Mouse (Mus musculus): ENCODE measurements around the gene Cbl. TPM values are rescaled to one million over a fixed set of nuclear protein-coding genes. Genes with fewer than 3 reads are reported as not detected.

Gene Cbl
- polyA plus RNA-seq, 1 experiment from 2014 or later: 12.0 TPM

- H3K27me3 ChIP-seq (replicated peaks; ENCODE audit: control insufficient read depth, insufficient read depth, low read length): peaks cover 60% of the 10 kb centered on the region
- DNase-seq (ENCODE audit: low spot score) (no peak), ATAC-seq (replicated peaks; ENCODE audit: low FRiP score) (no peak)
- peak overlapping the region; percentile 40 for H3K9ac ChIP-seq (ENCODE audit: low read depth, low read length)
- WGBS: 3% methylated on average over 9 of the region's 9 CpGs
- H3K4me2 ChIP-seq: peak overlapping the region; percentile 69
- no peaks in the 10 kb centered on the region for H3K9me3 ChIP-seq (ENCODE audit: control insufficient read depth, low read length)
- peaks cover 25% of the 10 kb centered on the region for H3K4me1 ChIP-seq (replicated peaks; ENCODE audit: control insufficient read depth, insufficient read depth, low read length)
- H3K4me3 ChIP-seq (ENCODE audit: low read depth, low read length): peak overlapping the region; percentile 41
- no peaks in the 10 kb centered on the region for H3K36me3 ChIP-seq (ENCODE audit: control insufficient read depth, insufficient read depth, low read length)
- peak overlapping the region; percentile 59 for H3K27ac ChIP-seq (ENCODE audit: low read depth, low read length)
These were observed 104.2 kb downstream of the Cbl start for GRCm38 (mm10) chr9:44129633-44130032.

- peaks cover 19% of the 10 kb centered on the region for H3K4me1 ChIP-seq (replicated peaks; ENCODE audit: control insufficient read depth, insufficient read depth, low read length)
- H3K27me3 ChIP-seq (replicated peaks; ENCODE audit: control insufficient read depth, insufficient read depth, low read length): peaks cover 37% of the 10 kb centered on the region
- no peak overlapping the region for H3K9ac ChIP-seq (ENCODE audit: low read depth, low read length)
- H3K27ac ChIP-seq (ENCODE audit: low read depth, low read length): no peak overlapping the region
- no peak for DNase-seq (ENCODE audit: low spot score)
- WGBS: 80% methylated on average over 3 of the region's 3 CpGs
- H3K36me3 ChIP-seq (ENCODE audit: control insufficient read depth, insufficient read depth, low read length): no peaks in the 10 kb centered on the region
- no peaks in the 10 kb centered on the region for H3K9me3 ChIP-seq (ENCODE audit: control insufficient read depth, low read length)
- no peak for ATAC-seq (replicated peaks; ENCODE audit: low FRiP score)
- H3K4me3 ChIP-seq (ENCODE audit: low read depth, low read length): no peak overlapping the region
- H3K4me2 ChIP-seq: no peak overlapping the region
These were observed 106.5 kb downstream of the Cbl start for GRCm38 (mm10) chr9:44127351-44127801.

- peaks cover 32% of the 10 kb centered on the region for H3K27me3 ChIP-seq (replicated peaks; ENCODE audit: control insufficient read depth, insufficient read depth, low read length)
- H3K4me2 ChIP-seq: peak overlapping the region; percentile 31
- 83% methylated on average over 3 of the region's 3 CpGs for WGBS
- no peak overlapping the region for H3K4me3 ChIP-seq (ENCODE audit: low read depth, low read length)
- H3K9me3 ChIP-seq (ENCODE audit: control insufficient read depth, low read length): no peaks in the 10 kb centered on the region
- no peaks in the 10 kb centered on the region for H3K36me3 ChIP-seq (ENCODE audit: control insufficient read depth, insufficient read depth, low read length)
- no peak overlapping the region for H3K27ac ChIP-seq (ENCODE audit: low read depth, low read length)
- no peak for ATAC-seq (replicated peaks; ENCODE audit: low FRiP score)
- peaks cover 19% of the 10 kb centered on the region for H3K4me1 ChIP-seq (replicated peaks; ENCODE audit: control insufficient read depth, insufficient read depth, low read length)
- no peak for DNase-seq (ENCODE audit: low spot score)
- no peak overlapping the region for H3K9ac ChIP-seq (ENCODE audit: low read depth, low read length)
These were observed 107.1 kb downstream of the Cbl start for GRCm38 (mm10) chr9:44126746-44127145.

- ATAC-seq (replicated peaks; ENCODE audit: low FRiP score) (peak; percentile 42; the same call in 1 of the 2 replicates), DNase-seq (ENCODE audit: low spot score) (peak; percentile 78)
- Histone ChIP-seq H3K27ac (ENCODE audit: low read depth, low read length) (no peak overlapping the region), H3K9ac (ENCODE audit: low read depth, low read length) (no peak overlapping the region), H3K36me3 (ENCODE audit: control insufficient read depth, insufficient read depth, low read length) (no peaks in the 10 kb centered on the region), H3K4me1 (replicated peaks; ENCODE audit: control insufficient read depth, insufficient read depth, low read length) (peaks cover 15% of the 10 kb centered on the region), H3K27me3 (replicated peaks; ENCODE audit: control insufficient read depth, insufficient read depth, low read length) (peaks cover 22% of the 10 kb centered on the region), H3K4me3 (ENCODE audit: low read depth, low read length) (no peak overlapping the region), H3K9me3 (ENCODE audit: control insufficient read depth, low read length) (no peaks in the 10 kb centered on the region), H3K4me2 (peak overlapping the region; percentile 31)
- 35% methylated on average over 18 of the region's 18 CpGs for WGBS
These were observed 108.1 kb downstream of the Cbl start for GRCm38 (mm10) chr9:44125546-44126428.

- Histone ChIP-seq H3K4me1 (replicated peaks; ENCODE audit: control insufficient read depth, insufficient read depth, low read length) (peaks cover 8% of the 10 kb centered on the region), H3K4me2 (no peak overlapping the region), H3K9ac (ENCODE audit: low read depth, low read length) (no peak overlapping the region), H3K36me3 (ENCODE audit: control insufficient read depth, insufficient read depth, low read length) (no peaks in the 10 kb centered on the region), H3K27me3 (replicated peaks; ENCODE audit: control insufficient read depth, insufficient read depth, low read length) (peaks cover 14% of the 10 kb centered on the region), H3K9me3 (ENCODE audit: control insufficient read depth, low read length) (no peaks in the 10 kb centered on the region), H3K27ac (ENCODE audit: low read depth, low read length) (no peak overlapping the region), H3K4me3 (ENCODE audit: low read depth, low read length) (no peak overlapping the region)
- DNase-seq (ENCODE audit: low spot score): no peak
- no peak for ATAC-seq (replicated peaks; ENCODE audit: low FRiP score)
- WGBS: 68% methylated on average over 5 of the region's 5 CpGs
These were observed 108.8 kb downstream of the Cbl start for GRCm38 (mm10) chr9:44125026-44125425.

GRCm38 (mm10) chr9:44124317-44124716 lies 109.5 kb downstream of the Cbl start:
- WGBS: 66% methylated on average over 6 of the region's 6 CpGs
- H3K4me3 ChIP-seq (ENCODE audit: low read depth, low read length): no peak overlapping the region
- no peak overlapping the region for H3K4me2 ChIP-seq
- peaks cover 1% of the 10 kb centered on the region; the same call in 1 of the 2 replicates for H3K4me1 ChIP-seq (replicated peaks; ENCODE audit: control insufficient read depth, insufficient read depth, low read length)
- peaks cover 7% of the 10 kb centered on the region; the same call in 1 of the 2 replicates for H3K27me3 ChIP-seq (replicated peaks; ENCODE audit: control insufficient read depth, insufficient read depth, low read length)
- DNase-seq (ENCODE audit: low spot score) (no peak), ATAC-seq (replicated peaks; ENCODE audit: low FRiP score) (no peak)
- no peaks in the 10 kb centered on the region for H3K36me3 ChIP-seq (ENCODE audit: control insufficient read depth, insufficient read depth, low read length)
- H3K9ac ChIP-seq (ENCODE audit: low read depth, low read length): no peak overlapping the region
- no peaks in the 10 kb centered on the region for H3K9me3 ChIP-seq (ENCODE audit: control insufficient read depth, low read length)
- no peak overlapping the region for H3K27ac ChIP-seq (ENCODE audit: low read depth, low read length)

DNA sequence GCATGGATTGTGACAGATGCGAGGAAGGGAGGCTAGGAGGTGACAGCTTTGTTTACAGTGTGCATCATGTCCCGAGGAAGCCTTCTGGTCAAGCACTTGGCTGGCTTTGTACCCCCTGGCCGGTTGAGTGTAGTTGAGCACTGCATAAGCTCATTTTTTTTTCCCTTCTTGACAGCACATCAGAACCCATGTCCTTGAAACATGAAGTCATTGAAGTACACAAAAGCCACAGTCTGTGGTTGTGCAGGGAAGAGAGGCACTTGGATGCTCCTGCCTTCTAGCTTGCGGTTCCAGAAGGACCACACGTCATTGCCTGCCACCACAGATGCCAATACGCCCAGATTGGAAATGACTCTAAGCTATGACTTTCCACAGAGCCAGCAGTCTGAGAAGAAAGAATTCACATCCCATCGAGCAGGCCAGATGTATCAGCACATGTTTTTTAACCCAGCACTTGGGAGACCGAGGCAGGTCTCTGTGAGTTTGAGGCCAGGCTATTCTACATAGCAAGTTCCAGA lies 113.8 kb downstream of the Cbl start:
- H3K9ac ChIP-seq (ENCODE audit: low read depth, low read length): no peak overlapping the region
- no peaks in the 10 kb centered on the region for H3K36me3 ChIP-seq (ENCODE audit: control insufficient read depth, insufficient read depth, low read length)
- no peak overlapping the region for H3K4me3 ChIP-seq (ENCODE audit: low read depth, low read length)
- H3K27me3 ChIP-seq (replicated peaks; ENCODE audit: control insufficient read depth, insufficient read depth, low read length): no peaks in the 10 kb centered on the region
- H3K9me3 ChIP-seq (ENCODE audit: control insufficient read depth, low read length): no peaks in the 10 kb centered on the region
- WGBS: 77% methylated on average over 8 of the region's 8 CpGs
- H3K4me1 ChIP-seq (replicated peaks; ENCODE audit: control insufficient read depth, insufficient read depth, low read length): no peaks in the 10 kb centered on the region
- no peak overlapping the region for H3K27ac ChIP-seq (ENCODE audit: low read depth, low read length)
- ATAC-seq (replicated peaks; ENCODE audit: low FRiP score) (no peak), DNase-seq (ENCODE audit: low spot score) (no peak)
- no peak overlapping the region for H3K4me2 ChIP-seq

DNA sequence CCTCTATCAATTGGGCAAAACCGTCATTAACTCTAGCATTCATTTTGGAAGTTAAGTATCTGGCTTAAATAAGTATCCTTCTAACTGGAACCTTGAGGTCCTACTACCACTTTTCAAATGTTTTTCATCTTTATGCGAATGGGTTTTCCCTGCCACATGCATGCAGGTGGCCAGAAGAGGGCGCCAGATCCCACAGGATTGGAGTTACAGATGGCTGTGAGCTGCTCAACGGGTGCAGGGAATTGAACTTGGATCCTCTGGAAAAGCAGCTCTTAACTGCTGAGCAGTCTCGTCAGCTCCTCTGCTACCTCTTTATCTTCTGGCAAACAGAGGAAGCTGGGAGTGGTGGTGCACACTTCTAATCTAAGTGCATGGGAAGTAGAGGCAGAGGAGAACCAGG lies 114.8 kb downstream of the Cbl start:
- DNase-seq (ENCODE audit: low spot score): no peak
- WGBS: 44% methylated on average over 5 of the region's 5 CpGs

More for the DNA sequence above, 114.8 kb downstream of the Cbl start:
- Histone ChIP-seq H3K4me3 (ENCODE audit: low read depth, low read length) (no peak overlapping the region), H3K36me3 (ENCODE audit: control insufficient read depth, insufficient read depth, low read length) (no peaks in the 10 kb centered on the region), H3K4me2 (no peak overlapping the region), H3K9me3 (ENCODE audit: control insufficient read depth, low read length) (no peaks in the 10 kb centered on the region), H3K27me3 (replicated peaks; ENCODE audit: control insufficient read depth, insufficient read depth, low read length) (no peaks in the 10 kb centered on the region), H3K4me1 (replicated peaks; ENCODE audit: control insufficient read depth, insufficient read depth, low read length) (no peaks in the 10 kb centered on the region), H3K27ac (ENCODE audit: low read depth, low read length) (no peak overlapping the region), H3K9ac (ENCODE audit: low read depth, low read length) (no peak overlapping the region)
- ATAC-seq (replicated peaks; ENCODE audit: low FRiP score): no peak
